Mouse (Mus musculus) thymus, postnatal 25 days (tissue): Measurements from ENCODE around the gene Pa2g4.
"Not testable (repeated sequence)": the region's sequence is repeated elsewhere in the genome, so short reads cannot be mapped to it uniquely, and the experiment has no call there.

Source experiments
- DNase-seq: peaks from one replicate; pipeline ENCODE4 v3.0.0; 2022

Pa2g4 gene

GRCm38 (mm10) chr10:128575063-128575462, 9.3 kb upstream of the Pa2g4 start:
- no peak for DNase-seq

GRCm38 (mm10) chr10:128565206-128565787, 490 bp downstream of the Pa2g4 start:
- peak; percentile 47 for DNase-seq

GRCm38 (mm10) chr10:128563544-128563943, 2.2 kb downstream of the Pa2g4 start:
- DNase-seq, result no peak

GRCm38 (mm10) chr10:128556963-128557362, 8.8 kb downstream of the Pa2g4 start:
- no peak for DNase-seq

- no peak for DNase-seq
These were observed 9.5 kb downstream of the Pa2g4 start for GRCm38 (mm10) chr10:128556286-128556685.

- not testable (repeated sequence) for DNase-seq
These were observed 10.2 kb downstream of the Pa2g4 start for GRCm38 (mm10) chr10:128555567-128555966.

- DNase-seq, result not testable (repeated sequence)
These were observed 15.5 kb downstream of the Pa2g4 start for GRCm38 (mm10) chr10:128550144-128550823.

- peak; percentile 22 for DNase-seq
These were observed 16.1 kb downstream of the Pa2g4 start for GRCm38 (mm10) chr10:128549682-128550057.

- peak; percentile 92 for DNase-seq
These were observed 16.7 kb downstream of the Pa2g4 start, which contains the start of gene Rpl41 for GRCm38 (mm10) chr10:128548947-128549681. TSS of gene Rpl41 (minus strand) at chr10:128549305.

- not testable (repeated sequence) for DNase-seq
These were observed 17.6 kb downstream of the Pa2g4 start for GRCm38 (mm10) chr10:128548051-128548791.

GRCm38 (mm10) chr10:128547361-128548032, 18.3 kb downstream of the Pa2g4 start, which contains the start of gene Zc3h10:
TSS of gene Zc3h10 (minus strand) at chr10:128547774.
- peak; percentile 94 for DNase-seq

GRCm38 (mm10) chr10:128546787-128547186, 19.0 kb downstream of the Pa2g4 start:
- no peak for DNase-seq

GRCm38 (mm10) chr10:128546361-128546760, 19.4 kb downstream of the Pa2g4 start:
- DNase-seq, result no peak

GRCm38 (mm10) chr10:128545570-128545898, 20.3 kb downstream of the Pa2g4 start:
- no peak for DNase-seq

GRCm38 (mm10) chr10:128544674-128545569, 20.9 kb downstream of the Pa2g4 start:
- DNase-seq, result no peak

GRCm38 (mm10) chr10:128544151-128544657, 21.6 kb downstream of the Pa2g4 start:
- no peak for DNase-seq

- no peak for DNase-seq
These were observed 22.7 kb downstream of the Pa2g4 start for GRCm38 (mm10) chr10:128543100-128543499.

- no peak for DNase-seq
These were observed 27.4 kb downstream of the Pa2g4 start for GRCm38 (mm10) chr10:128538340-128538870.

GRCm38 (mm10) chr10:128536266-128536940, 29.4 kb downstream of the Pa2g4 start:
- DNase-seq, result peak; percentile 95

GRCm38 (mm10) chr10:128535624-128536265, 30.0 kb downstream of the Pa2g4 start:
- DNase-seq, result no peak
